Mouse (Mus musculus) brain, adult 2 months (tissue): ENCODE measurements around the gene Pde4a.
A peak's percentile ranks its signal among the peaks of the same experiment; 100 is the strongest.

Experiments
- DNase-seq: peaks from one replicate; pipeline ENCODE4 v3.0.0; 2011; ENCODE audit warnings: low read depth, low spot score

Pde4a gene

GRCm38 (mm10) chr9:21165041-21165951 is at the start of gene Pde4a:
TSS of gene Pde4a (plus strand) at chr9:21165714.
- peak; percentile 91 for DNase-seq

- DNase-seq, result no peak
These were observed 48.4 kb upstream of the Pde4a start for GRCm38 (mm10) chr9:21117073-21117472.

GRCm38 (mm10) chr9:21121483-21121882 is 44.0 kb upstream of the Pde4a start:
- DNase-seq, result no peak

GRCm38 (mm10) chr9:21124837-21125236 is 40.7 kb upstream of the Pde4a start:
- no peak for DNase-seq

DNA sequence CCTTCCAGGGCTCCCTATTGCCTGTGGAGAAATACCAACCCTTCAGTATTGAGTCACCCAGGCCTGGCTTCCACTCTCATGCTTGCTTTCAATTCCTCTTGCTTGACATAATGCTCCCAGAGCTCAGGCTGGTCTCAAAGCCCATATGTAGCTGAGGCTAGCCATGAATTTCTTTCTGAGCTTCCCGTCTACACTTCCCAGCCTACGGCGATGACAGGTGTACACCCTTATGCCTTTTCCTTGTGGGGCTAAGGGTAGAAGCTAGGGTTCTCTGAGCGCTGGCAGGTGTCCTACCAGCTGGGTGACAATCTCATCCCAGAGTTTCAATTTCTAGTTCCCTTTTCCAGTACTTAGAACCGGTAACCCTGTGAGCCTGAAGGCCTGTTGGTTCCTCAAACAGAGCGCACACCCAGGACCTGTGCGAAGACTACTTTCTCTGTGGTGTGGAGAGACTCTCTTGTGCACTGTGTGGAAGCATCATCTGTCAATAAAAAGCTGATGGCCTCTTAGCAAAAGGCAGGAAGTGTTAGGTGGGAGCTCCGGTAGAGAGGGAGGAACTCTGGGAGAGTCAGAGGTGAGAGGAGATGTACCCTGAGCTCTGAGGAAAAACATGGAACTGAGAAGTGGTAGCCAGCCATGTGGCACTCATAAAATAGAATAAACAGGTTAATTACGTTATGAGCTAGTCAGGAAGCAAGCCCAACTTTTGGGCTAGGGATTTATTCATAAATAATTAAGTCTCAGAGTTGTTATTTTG is 39.8 kb upstream of the Pde4a start:
- DNase-seq, result no peak

- no peak for DNase-seq
These were observed 39.3 kb upstream of the Pde4a start for GRCm38 (mm10) chr9:21126259-21126627.

DNA sequence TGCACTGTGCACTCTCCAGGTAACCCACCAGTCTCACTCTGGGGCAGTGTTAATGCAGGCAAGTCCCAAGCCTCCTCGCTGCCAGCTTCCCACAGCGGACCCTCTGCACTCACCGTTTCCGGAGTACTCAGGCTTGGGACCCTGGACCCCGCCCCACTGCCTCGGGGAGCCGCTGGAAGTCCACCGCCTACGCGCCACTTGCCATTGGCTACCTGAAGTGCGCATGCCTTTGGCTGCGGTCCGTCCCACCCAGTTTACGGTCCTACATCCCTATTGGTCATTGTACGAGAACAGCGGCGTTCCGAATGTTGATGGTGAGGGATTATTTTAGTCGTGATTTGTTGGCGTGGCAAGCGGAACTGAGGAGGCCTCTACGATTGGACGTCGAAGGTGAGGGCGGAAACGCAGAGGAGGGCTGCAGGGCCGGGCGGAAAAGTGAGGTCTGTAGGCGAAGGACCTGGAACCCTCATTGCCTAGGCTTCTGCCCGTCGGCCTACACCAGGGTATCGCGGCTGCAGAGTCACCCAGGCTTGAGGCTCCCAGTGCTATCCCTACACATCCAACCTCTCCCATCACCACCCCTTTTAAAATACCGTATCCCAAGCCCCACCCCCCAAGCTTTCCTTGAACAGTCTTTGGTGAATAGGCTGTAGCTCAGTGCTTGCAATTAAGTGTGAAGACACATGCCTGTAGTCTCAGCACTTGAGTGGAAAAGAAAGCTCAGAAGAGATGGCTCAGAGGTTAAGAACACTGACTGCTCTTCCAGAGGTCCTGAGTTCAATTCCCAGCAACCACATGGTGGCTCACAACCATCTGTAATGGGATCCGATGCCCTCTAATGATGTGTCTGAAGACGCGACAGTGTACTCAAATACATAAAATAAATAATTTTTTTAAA is 34.2 kb upstream of the Pde4a start, which contains the start of gene Tyk2:
Gene Tyk2 (minus strand): TSS at position 185 of the 898 bp plus-strand sequence.
- DNase-seq, result peak; percentile 99

DNA sequence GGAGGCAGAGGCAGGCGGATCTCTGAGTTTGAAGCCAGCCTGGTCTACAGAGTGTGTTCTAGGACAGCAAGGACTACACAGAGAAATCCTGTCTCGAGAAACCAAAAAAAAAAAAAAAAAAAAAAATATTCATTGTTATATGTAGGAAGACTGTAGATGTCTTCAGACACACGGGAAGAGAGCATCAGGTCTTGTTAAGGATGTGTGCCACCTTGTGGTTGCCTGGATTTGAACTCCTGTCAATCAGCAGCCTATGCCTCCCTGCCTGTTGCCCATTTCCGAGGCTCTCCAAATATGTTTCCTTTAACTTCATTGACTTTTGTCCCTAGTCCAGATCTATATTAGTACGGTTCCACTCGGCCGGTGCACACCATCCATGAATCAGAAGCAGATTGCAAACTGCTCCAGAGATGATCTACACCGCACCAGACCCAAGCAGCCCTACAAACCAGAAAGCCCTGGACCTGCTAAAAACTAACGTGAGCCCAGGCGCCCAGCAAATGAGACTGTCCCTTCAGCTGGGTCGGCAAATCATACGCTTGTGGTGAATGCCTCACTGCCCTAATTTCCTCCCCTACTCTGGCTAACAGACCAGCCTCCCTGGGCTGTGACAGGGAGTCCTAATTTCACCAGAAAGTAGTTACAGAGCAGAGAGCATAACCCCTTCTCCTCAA is 33.3 kb upstream of the Pde4a start:
- peak; percentile 73 for DNase-seq

- no peak for DNase-seq
These were observed 32.3 kb upstream of the Pde4a start for GRCm38 (mm10) chr9:21133064-21133707.

DNA sequence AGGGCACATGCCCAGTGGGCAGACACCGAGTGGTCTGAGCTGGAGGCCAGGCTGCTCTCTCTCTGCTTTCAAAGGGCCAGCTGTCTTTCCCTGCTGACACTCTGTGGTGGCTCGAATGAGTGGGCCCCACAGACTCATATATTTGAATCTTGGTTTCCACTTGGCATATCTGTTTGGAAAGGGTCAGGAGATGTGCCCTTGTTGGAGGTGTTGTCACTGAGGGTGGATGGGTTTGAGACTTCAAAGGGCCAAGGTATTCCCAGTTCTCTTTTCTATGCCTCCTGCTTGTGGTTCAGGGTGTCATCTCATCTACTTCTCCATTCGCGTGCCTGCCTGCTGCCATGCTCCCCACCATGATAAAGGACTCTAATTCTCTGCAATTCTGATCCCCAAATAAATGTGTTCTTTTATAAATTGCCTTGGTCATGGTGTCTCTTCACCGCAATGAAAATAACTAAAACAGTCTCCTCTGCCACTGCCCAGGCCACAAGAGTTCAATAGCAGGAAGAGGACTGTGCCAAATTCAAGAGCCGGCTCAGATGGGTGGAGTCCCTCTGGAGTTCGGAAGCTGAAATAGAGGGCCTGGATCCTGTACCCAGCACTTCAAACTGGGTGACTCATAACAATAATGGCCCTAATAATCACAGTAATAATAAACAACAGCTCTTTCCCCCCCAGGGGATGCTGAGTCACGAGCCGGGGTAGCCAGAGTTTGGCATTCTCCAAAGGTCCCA is 30.8 kb upstream of the Pde4a start:
- DNase-seq, result peak; percentile 65

- no peak for DNase-seq
These were observed 30.1 kb upstream of the Pde4a start for GRCm38 (mm10) chr9:21135329-21135890.

DNA sequence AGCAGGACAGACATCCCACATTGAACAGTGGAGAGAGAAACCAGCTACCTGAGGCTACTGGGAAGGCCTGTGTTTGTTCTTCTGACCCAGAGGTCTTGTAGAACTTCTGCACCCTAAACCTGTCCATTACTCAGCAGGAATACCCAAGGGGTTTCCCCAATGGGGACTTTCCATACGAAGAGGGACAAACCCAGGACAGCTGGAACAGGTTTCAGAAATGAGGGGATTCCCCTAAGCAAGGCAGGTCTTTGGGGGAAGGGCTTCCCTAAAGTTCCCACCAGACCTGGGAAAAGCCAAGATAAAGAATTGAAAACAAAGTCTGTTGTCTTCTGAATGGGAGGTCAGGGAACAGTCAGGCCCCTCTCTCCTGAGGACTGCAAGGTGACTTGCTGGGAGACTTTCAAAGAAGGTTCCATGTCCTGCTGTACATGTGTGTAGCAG is 29.6 kb upstream of the Pde4a start:
- no peak for DNase-seq

- no peak for DNase-seq
These were observed 29.1 kb upstream of the Pde4a start for GRCm38 (mm10) chr9:21136401-21136800.

DNA sequence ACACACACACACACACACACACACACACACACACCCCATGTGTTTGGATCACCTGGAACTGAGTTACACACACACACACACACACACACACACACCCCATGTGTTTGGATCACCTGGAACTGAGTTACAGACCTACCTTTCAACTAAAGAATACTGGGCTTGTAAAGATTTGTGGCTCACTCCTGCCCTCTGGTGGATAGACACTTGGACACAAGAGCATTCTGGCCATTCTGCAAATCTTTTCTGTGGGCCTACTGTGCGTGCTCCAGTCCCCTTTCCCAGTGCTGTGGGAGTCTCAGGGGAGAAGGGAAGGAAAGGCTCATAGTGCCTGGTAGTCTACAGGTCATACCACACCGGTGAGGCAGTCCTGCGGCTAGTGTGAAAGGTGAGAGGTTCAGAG is 28.3 kb upstream of the Pde4a start:
- DNase-seq, result peak; percentile 85

- no peak for DNase-seq
These were observed 27.1 kb upstream of the Pde4a start for GRCm38 (mm10) chr9:21138386-21138785.

- no peak for DNase-seq
These were observed 23.6 kb upstream of the Pde4a start for GRCm38 (mm10) chr9:21141922-21142321.

DNA sequence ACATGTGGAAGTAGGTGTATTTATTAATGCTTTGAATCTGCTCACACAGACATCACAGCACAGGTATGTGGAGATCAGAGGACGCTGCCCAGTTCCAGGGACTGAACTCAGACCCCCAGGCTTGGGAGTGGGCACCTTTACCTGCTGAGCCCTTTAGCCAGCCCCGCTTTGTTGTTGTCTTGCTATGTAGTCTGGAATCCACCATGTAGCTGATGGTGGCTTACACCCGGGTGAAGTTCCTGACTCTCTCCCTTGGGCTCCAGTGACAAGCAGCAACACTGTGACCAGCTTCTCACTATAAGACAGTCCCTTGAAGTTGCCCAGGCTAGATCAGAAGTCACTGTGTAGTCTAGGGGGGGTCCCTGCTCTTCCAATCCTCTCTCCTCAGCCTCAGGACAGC is 21.2 kb upstream of the Pde4a start:
- DNase-seq, result no peak

DNA sequence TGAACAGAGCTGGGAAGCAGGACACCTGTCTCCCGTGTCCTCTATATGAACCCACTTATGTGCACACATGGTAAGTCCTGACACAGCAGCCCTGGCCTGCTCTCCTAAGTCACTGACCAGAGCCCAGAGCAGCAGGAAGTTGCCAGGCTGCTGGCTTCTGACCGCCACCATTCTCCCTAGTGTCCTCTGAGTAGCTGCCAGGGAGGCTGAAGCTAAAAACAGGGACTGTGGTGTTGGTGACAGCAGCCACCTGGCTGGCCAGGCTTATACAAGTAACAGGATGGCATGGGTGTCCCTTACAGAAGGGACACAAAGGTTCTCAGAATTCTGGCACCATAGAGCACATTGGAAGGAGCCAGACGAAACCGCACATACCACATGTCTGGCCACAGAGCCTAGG is 20.1 kb upstream of the Pde4a start:
- DNase-seq, result no peak

- DNase-seq, result no peak
These were observed 18.8 kb upstream of the Pde4a start for GRCm38 (mm10) chr9:21146722-21147121.

DNA sequence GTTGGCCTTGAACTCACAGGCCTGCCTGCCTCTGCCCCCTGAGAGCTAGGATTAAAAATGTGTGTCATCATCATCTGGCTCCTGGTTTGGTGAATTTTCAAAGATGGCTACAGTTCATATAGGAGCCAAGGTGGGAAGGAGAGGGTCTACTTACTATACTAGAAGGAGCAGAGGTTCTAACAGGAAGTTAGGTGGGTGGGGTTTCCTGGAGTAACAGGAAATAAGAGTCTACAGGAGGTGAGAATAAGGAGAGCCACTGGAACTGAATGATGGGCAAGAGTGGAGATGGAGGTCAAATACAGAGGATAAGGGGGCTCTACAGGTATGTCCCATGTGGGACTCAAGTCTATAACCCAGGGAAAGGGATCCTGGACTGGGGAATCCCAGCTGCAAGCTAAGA is 17.1 kb upstream of the Pde4a start:
- no peak for DNase-seq
